ENCODE assay signal across 20 mouse cellular contexts in genomic region chr17:56753452-56753851, GRCm38 (mm10). TPM values are rescaled to one million over a fixed set of nuclear protein-coding genes. Genes with fewer than 3 reads are reported as not detected.
DNase-seq lines count a peak whose midpoint lies in the region; ATAC-seq and TF ChIP-seq lines count a peak whose summit lies in the region.
"Had no signal": no experiment of that assay in that cellular context is flagged by ENCODE, and none has a peak within 500 bp of the region (broad histone marks: within the 10 kb centered on the region; RNA-seq: fewer than 3 reads in every experiment).

No protein-coding gene starts in this region.

- peaks cover 59% of the 10 kb centered on the region for H3K27me3 ChIP-seq in intestine, embryonic 14.5 days (replicated peaks; ENCODE audit: control insufficient read depth, insufficient read depth, low read length)
- H3K27me3 ChIP-seq in intestine, embryonic 16.5 days (replicated peaks; ENCODE audit: control insufficient read depth, insufficient read depth, low read length) = peaks cover 32% of the 10 kb centered on the region
- no peaks in the 10 kb centered on the region for H3K27me3 ChIP-seq in ES-Bruce4 (ENCODE audit: control insufficient read depth, insufficient read depth, low read length, poor library complexity, severe bottlenecking)

- no peaks in the 10 kb centered on the region for H3K9me3 ChIP-seq in intestine, embryonic 14.5 days (ENCODE audit: control insufficient read depth, low read length)
- H3K9me3 ChIP-seq in intestine, embryonic 16.5 days (ENCODE audit: control insufficient read depth, low read length) = no peaks in the 10 kb centered on the region
- no peaks in the 10 kb centered on the region for H3K9me3 ChIP-seq in ES-Bruce4 (replicated peaks; ENCODE audit: control insufficient read depth, insufficient read depth, low read length, poor library complexity, severe bottlenecking)
- H3K9me3 ChIP-seq: forebrain, embryonic 15.5 days; hindbrain, embryonic 12.5 days had no signal

- TF ChIP-seq CTCF in ES-Bruce4 (IDR thresholded peaks at IDR 0.05; ENCODE audit: low read depth, low read length) = no peak

- peaks cover 14% of the 10 kb centered on the region; the same call in 1 of the 2 replicates for H3K4me1 ChIP-seq in intestine, embryonic 14.5 days (replicated peaks; ENCODE audit: control insufficient read depth, insufficient read depth, low read length)
- H3K4me1 ChIP-seq in intestine, embryonic 16.5 days (ENCODE audit: control insufficient read depth, insufficient read depth, low read length) = peaks cover 32% of the 10 kb centered on the region
- peaks cover 4% of the 10 kb centered on the region for H3K4me1 ChIP-seq in ES-Bruce4 (ENCODE audit: control insufficient read depth, insufficient read depth, low read length)

- no peak overlapping the region for H3K9ac ChIP-seq in intestine, embryonic 14.5 days (ENCODE audit: low read length)
- no peak overlapping the region for H3K9ac ChIP-seq in intestine, embryonic 16.5 days (ENCODE audit: low read depth, low read length)
- peak overlapping the region; percentile 16; the same call in 1 of the 2 replicates for H3K9ac ChIP-seq in ES-Bruce4 (ENCODE audit: low read depth, poor library complexity, severe bottlenecking)
- H3K9ac ChIP-seq: forebrain, embryonic 15.5 days; hindbrain, embryonic 12.5 days had no signal

- H3K4me3 ChIP-seq in intestine, embryonic 14.5 days (ENCODE audit: low read depth, low read length) = no peak overlapping the region
- no peak overlapping the region for H3K4me3 ChIP-seq in intestine, embryonic 16.5 days (ENCODE audit: low read length)
- H3K4me3 ChIP-seq in ES-Bruce4 (ENCODE audit: low read depth, low read length) = no peak overlapping the region
- H3K4me3 ChIP-seq: erythroblast, embryonic 14.5 days; forebrain, embryonic 15.5 days; heart, embryonic 10.5 days; hindbrain, embryonic 12.5 days had no signal

- 27% methylated on average over 15 of the region's 15 CpGs for WGBS in intestine, embryonic 14.5 days
- 30% methylated on average over 15 of the region's 15 CpGs for WGBS in intestine, embryonic 16.5 days

- TF ChIP-seq EP300 in ES-Bruce4 (IDR thresholded peaks at IDR 0.05; ENCODE audit: insufficient read depth, low read depth, low read length) = no peak

- H3K27ac ChIP-seq in intestine, embryonic 14.5 days (ENCODE audit: low read depth) = no peak overlapping the region
- H3K27ac ChIP-seq in intestine, embryonic 16.5 days (ENCODE audit: low read length) = no peak overlapping the region
- H3K27ac ChIP-seq in ES-Bruce4 (ENCODE audit: insufficient read depth, low read length) = no peak overlapping the region
- H3K27ac ChIP-seq: forebrain, embryonic 15.5 days; heart, embryonic 10.5 days; hindbrain, embryonic 12.5 days had no signal

- H3K4me2 ChIP-seq in intestine, embryonic 14.5 days (ENCODE audit: low read length) = 0 out of 2 replicates have a peak overlapping the region, but pooled peaks have one; percentile 8
- no peak overlapping the region for H3K4me2 ChIP-seq in intestine, embryonic 16.5 days (ENCODE audit: low read depth, low read length)
- H3K4me2 ChIP-seq: forebrain, embryonic 15.5 days; hindbrain, embryonic 12.5 days had no signal

- DNase-seq in intestine, embryonic 14.5 days (ENCODE audit: low spot score) = no peak
- DNase-seq in retina, postnatal 1 day = peak; percentile 53
- no peak for DNase-seq in retina, embryonic 14.5 days (ENCODE audit: low spot score)
- no peak for DNase-seq in left cerebral cortex, adult 8-10 months (ENCODE audit: low spot score in 2 of 2)
- DNase-seq: adrenal gland, postnatal 10 days; cerebellum, adult 11 months; cerebellum, adult 8-10 months; cerebellum, postnatal 25 days; gastrocnemius, postnatal 10 days; heart, adult 18-20 months; heart, postnatal 10 days; heart, postnatal 4 days had no signal

- H3K36me3 ChIP-seq in intestine, embryonic 14.5 days (ENCODE audit: control insufficient read depth, insufficient read depth, low read length) = no peaks in the 10 kb centered on the region
- H3K36me3 ChIP-seq in intestine, embryonic 16.5 days (ENCODE audit: control insufficient read depth, insufficient read depth, low read length) = no peaks in the 10 kb centered on the region
- H3K36me3 ChIP-seq in ES-Bruce4 (ENCODE audit: control insufficient read depth, insufficient read depth, low read length, poor library complexity, severe bottlenecking) = no peaks in the 10 kb centered on the region
- H3K36me3 ChIP-seq: forebrain, embryonic 15.5 days; G1E; heart, embryonic 10.5 days; hindbrain, embryonic 12.5 days had no signal

- no peak for ATAC-seq in intestine, embryonic 14.5 days (replicated peaks; ENCODE audit: low FRiP score, low TSS enrichment, low read depth)
- ATAC-seq in intestine, embryonic 16.5 days = no peak
- ATAC-seq: forebrain, embryonic 15.5 days; hindbrain, embryonic 16.5 days had no signal

- TF ChIP-seq POLR2A in ES-Bruce4 (IDR thresholded peaks at IDR 0.05; ENCODE audit: insufficient read depth, low read length) = no peak

RNA-seq across cellular contexts. Expression of gene Nrtn, which starts 3.9 kb away (rescaled TPM):
- 13.5 and 15.6 TPM in 2 replicates for polyA plus RNA-seq in intestine, embryonic 14.5 days (2014; fragmentation: Nextera tagmentation; extraction: Ambion mirVana)
- 7.0 and 7.9 TPM in 2 replicates for polyA plus RNA-seq in intestine, embryonic 16.5 days (2015; fragmentation: Nextera tagmentation; extraction: Ambion mirVana)
- 8.1 and 10.8 TPM in 2 replicates for polyA plus RNA-seq in ES-Bruce4 (2011; ENCODE audit: insufficient read depth, insufficient read length, low read depth, missing spikeins)
- total RNA-seq in left cerebral cortex, adult 8-10 months (2022) = 1 to 10 TPM; 4.0 to 4.5 (median 4.2) TPM
- total RNA-seq: G1E had no signal
- polyA plus RNA-seq: G1E had no signal

RNA-seq across cellular contexts. Expression of gene Dus3l, which starts 11.1 kb away (rescaled TPM):
- 45.6 and 47.4 TPM in 2 replicates for polyA plus RNA-seq in intestine, embryonic 14.5 days (2014; fragmentation: Nextera tagmentation; extraction: Ambion mirVana)
- polyA plus RNA-seq in intestine, embryonic 16.5 days (2015; fragmentation: Nextera tagmentation; extraction: Ambion mirVana) = 37.6 and 40.0 TPM in 2 replicates
- 18.4 and 18.9 TPM in 2 replicates for polyA plus RNA-seq in ES-Bruce4 (2011; ENCODE audit: insufficient read depth, insufficient read length, low read depth, missing spikeins)
- total RNA-seq in left cerebral cortex, adult 8-10 months (2022) = 10 to 100 TPM; 60.1 to 66.1 (median 60.8) TPM

RNA-seq across cellular contexts. Expression of gene Prr22, which starts 16.6 kb away (rescaled TPM):
- polyA plus RNA-seq in intestine, embryonic 14.5 days (2014; fragmentation: Nextera tagmentation; extraction: Ambion mirVana) = 1.7 and 2.3 TPM in 2 replicates
- polyA plus RNA-seq in intestine, embryonic 16.5 days (2015; fragmentation: Nextera tagmentation; extraction: Ambion mirVana) = 0.84 and 1.6 TPM in 2 replicates
- not detected in 2 replicates for polyA plus RNA-seq in ES-Bruce4 (2011; ENCODE audit: insufficient read depth, insufficient read length, low read depth, missing spikeins)
- total RNA-seq in left cerebral cortex, adult 8-10 months (2022) = 1 to 10 TPM in 2 of 4 experiments, under 1 TPM in 2; 0.78 to 1.2 (median 0.99) TPM

RNA-seq across cellular contexts. Expression of gene Vmac, which starts 35.6 kb away (rescaled TPM):
- polyA plus RNA-seq in intestine, embryonic 14.5 days (2014; fragmentation: Nextera tagmentation; extraction: Ambion mirVana) = 21.2 and 21.3 TPM in 2 replicates
- polyA plus RNA-seq in intestine, embryonic 16.5 days (2015; fragmentation: Nextera tagmentation; extraction: Ambion mirVana) = 15.7 and 16.6 TPM in 2 replicates
- polyA plus RNA-seq in ES-Bruce4 (2011; ENCODE audit: insufficient read depth, insufficient read length, low read depth, missing spikeins) = 23.2 and 24.2 TPM in 2 replicates
- total RNA-seq in left cerebral cortex, adult 8-10 months (2022) = 10 to 100 TPM; 10.4 to 15.7 (median 13.8) TPM

RNA-seq across cellular contexts. Expression of gene Ndufa11, which starts 35.9 kb away (rescaled TPM):
- 494 and 522 TPM in 2 replicates for polyA plus RNA-seq in intestine, embryonic 14.5 days (2014; fragmentation: Nextera tagmentation; extraction: Ambion mirVana)
- polyA plus RNA-seq in intestine, embryonic 16.5 days (2015; fragmentation: Nextera tagmentation; extraction: Ambion mirVana) = 527 and 530 TPM in 2 replicates
- polyA plus RNA-seq in ES-Bruce4 (2011; ENCODE audit: insufficient read depth, insufficient read length, low read depth, missing spikeins) = 152 and 177 TPM in 2 replicates
- 100 to 1,000 TPM; 185 to 224 (median 208) TPM for total RNA-seq in left cerebral cortex, adult 8-10 months (2022)
